Mouse (Mus musculus): Measurements from ENCODE around the gene Gstm7.
"Not testable (repeated sequence)": the region's sequence is repeated elsewhere in the genome, so short reads cannot be mapped to it uniquely, and the experiment has no call there.

DNA sequence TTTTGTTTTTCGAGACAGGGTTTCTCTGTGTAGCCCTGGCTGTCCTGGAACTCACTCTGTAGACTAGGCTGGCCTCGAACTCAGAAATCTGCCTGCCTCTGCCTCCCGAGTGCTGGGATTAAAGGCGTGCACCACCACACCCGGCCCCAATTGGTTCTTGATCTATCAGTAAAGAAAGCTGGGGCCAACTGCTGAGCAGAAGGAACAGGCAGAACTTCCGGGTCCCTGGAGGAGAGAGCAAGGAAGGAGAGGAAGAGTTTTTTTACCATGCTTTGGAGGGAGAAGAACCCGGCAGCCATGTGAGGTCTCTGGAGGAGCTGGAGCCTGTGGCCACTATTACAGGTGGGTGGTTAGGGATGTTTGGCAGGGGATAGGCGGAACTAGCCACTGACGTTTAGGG lies 23.6 kb upstream of the Gstm7 start:
- not testable (repeated sequence) for TF ChIP-seq POLR2A (IDR thresholded peaks at IDR 0.05; ENCODE audit: insufficient read depth, low read depth, low read length); CTCF (IDR thresholded peaks at IDR 0.05)

Measured in heart, adult 2 months (tissue).